Mouse (Mus musculus) CH12.LX (cell line): ENCODE data around the gene Dlg1.

ENCODE experiments used
- CTCF ChIP-seq, 2 experiments: IDR thresholded peaks in 1 of 2; conservative IDR thresholded peaks in 1 of 2; 2 replicates each; pipeline ENCODE4 v1.5.1; 2011 to 2012; ENCODE audit warnings: low read depth in 2 of 2, low read length in 2 of 2, improper control_type of control experiment in 1 of 2, inconsistent platforms in 1 of 2, mild to moderate bottlenecking in 1 of 2, moderate library complexity in 1 of 2
- EP300 ChIP-seq: IDR thresholded peaks from 2 replicates; pipeline ENCODE4 v1.6.1; 2011; ENCODE audit warnings: low read length, improper control_type of control experiment
- MAZ ChIP-seq: IDR thresholded peaks from 2 replicates; pipeline ENCODE4 v1.6.1; 2012; ENCODE audit warnings: low read depth, mild to moderate bottlenecking, inconsistent platforms, low read length, improper control_type of control experiment, moderate library complexity
- ZMIZ1 ChIP-seq: IDR thresholded peaks from 2 replicates; pipeline ENCODE4 v1.6.1; 2012; ENCODE audit warnings: low read depth, mild to moderate bottlenecking, inconsistent platforms, low read length, improper control_type of control experiment

GRCm38 (mm10) chr16:31898546-31899326 lies 235.5 kb downstream of the Dlg1 start:
- TF ChIP-seq CTCF (conservative IDR thresholded peaks at IDR 0.05 in 1 of 2, IDR thresholded peaks at IDR 0.05 in 1 of 2; ENCODE audit: low read depth in 2 of 2, low read length in 2 of 2): no peak
- no peak for TF ChIP-seq EP300
- TF ChIP-seq MAZ: no peak
- TF ChIP-seq ZMIZ1: no peak
